Mouse (Mus musculus) forebrain, embryonic 16.5 days (tissue): ENCODE results near the gene Tas2r135. TPM values are rescaled to one million over a fixed set of nuclear protein-coding genes. Genes with fewer than 3 reads are reported as not detected.

Experiments used
- ATAC-seq: fragments of 200-750 bp; cut with Nextera tagmentation; 2 replicates; pipeline ENCODE4 v1.8.0; 2017; ENCODE audit warnings: mild to moderate bottlenecking, moderate library complexity
- H3K27ac ChIP-seq: fragments of 300-500 bp; sonication (generic); 2 replicates; pipeline ENCODE4 v1.5.1; 2014; ENCODE audit warnings: low read length, control low read depth
- H3K27me3 ChIP-seq: fragments of 300-500 bp; sonication (generic); replicated peaks from 2 replicates; pipeline ENCODE4 v1.6.1; 2014; ENCODE audit warnings: low read length; ENCODE audit not compliant: control insufficient read depth, insufficient read depth
- H3K36me3 ChIP-seq: fragments of 300-500 bp; sonication (generic); 2 replicates; pipeline ENCODE4 v1.6.1; 2014; ENCODE audit not compliant: control insufficient read depth, insufficient read depth
- H3K4me1 ChIP-seq: fragments of 300-500 bp; sonication (generic); replicated peaks from 2 replicates; pipeline ENCODE4 v1.6.1; 2014; ENCODE audit warnings: low read length; ENCODE audit not compliant: control insufficient read depth, insufficient read depth
- H3K4me2 ChIP-seq: fragments of 300-500 bp; sonication (generic); 2 replicates; pipeline ENCODE4 v1.6.1; 2014; ENCODE audit warnings: mild to moderate bottlenecking, low read length, control low read depth
- H3K4me3 ChIP-seq: fragments of 300-500 bp; sonication (generic); replicated peaks from 2 replicates; pipeline ENCODE4 v1.5.1; 2014; ENCODE audit warnings: mild to moderate bottlenecking, low read length, control low read depth
- H3K9ac ChIP-seq: fragments of 300-500 bp; sonication (generic); replicated peaks from 2 replicates; pipeline ENCODE4 v1.6.1; 2014; ENCODE audit warnings: low read depth, low read length, control low read depth
- H3K9me3 ChIP-seq: fragments of 300-500 bp; sonication (generic); 2 replicates; pipeline ENCODE4 v1.6.1; 2016; ENCODE audit warnings: low read length; ENCODE audit not compliant: control insufficient read depth
- WGBS: fragments of 180-500 bp; shearing (Covaris S2); extraction: QIAGEN DNeasy Blood & Tissue Kit; methylation state at CpG from one replicate; pipeline ENCODE4 v1.1.7; 2014; 5-methylcytosine and 5-hydroxymethylcytosine counted together
- polyA plus RNA-seq: library from polyadenylated mRNA; unstranded; fragments of >200 nt; fragmentation: Nextera tagmentation; extraction: Ambion mirVana; gene quantifications from 2 replicates; pipeline ENCODE4 v1.2.1, GENCODE M21; 2015

Gene Tas2r135
- polyA plus RNA-seq, 1 experiment from 2014 or later = not detected

DNA sequence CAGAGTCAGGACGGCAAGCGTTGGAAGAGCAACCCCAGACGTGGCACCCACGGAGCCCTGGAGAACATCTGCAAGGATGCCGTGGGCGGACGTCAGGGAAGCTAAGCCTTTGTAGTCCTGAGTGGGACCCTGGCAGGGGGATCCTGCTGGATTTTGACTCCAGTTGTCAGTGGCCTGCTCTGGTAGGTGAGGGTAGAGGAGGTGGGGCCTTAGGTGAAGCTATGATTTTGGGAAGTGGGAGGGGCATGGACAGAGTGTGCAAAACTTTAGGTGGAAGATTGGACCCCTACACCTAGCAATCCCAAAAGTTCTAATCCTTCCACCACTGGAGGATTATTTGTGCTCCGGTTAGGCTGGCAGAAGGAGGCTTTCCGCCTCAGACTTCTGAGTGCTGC lies 32.8 kb upstream of the Tas2r135 start:
- H3K4me1 ChIP-seq = peaks cover 10% of the 10 kb centered on the region
- H3K9ac ChIP-seq = no peak overlapping the region
- H3K27ac ChIP-seq = no peak overlapping the region
- H3K27me3 ChIP-seq = no peaks in the 10 kb centered on the region; the same call in 1 of the 2 replicates
- no peak overlapping the region for H3K4me3 ChIP-seq
- no peak overlapping the region for H3K4me2 ChIP-seq
- 22% methylated on average over 9 of the region's 9 CpGs for WGBS
- no peaks in the 10 kb centered on the region for H3K9me3 ChIP-seq
- no peak for ATAC-seq
- no peaks in the 10 kb centered on the region for H3K36me3 ChIP-seq

DNA sequence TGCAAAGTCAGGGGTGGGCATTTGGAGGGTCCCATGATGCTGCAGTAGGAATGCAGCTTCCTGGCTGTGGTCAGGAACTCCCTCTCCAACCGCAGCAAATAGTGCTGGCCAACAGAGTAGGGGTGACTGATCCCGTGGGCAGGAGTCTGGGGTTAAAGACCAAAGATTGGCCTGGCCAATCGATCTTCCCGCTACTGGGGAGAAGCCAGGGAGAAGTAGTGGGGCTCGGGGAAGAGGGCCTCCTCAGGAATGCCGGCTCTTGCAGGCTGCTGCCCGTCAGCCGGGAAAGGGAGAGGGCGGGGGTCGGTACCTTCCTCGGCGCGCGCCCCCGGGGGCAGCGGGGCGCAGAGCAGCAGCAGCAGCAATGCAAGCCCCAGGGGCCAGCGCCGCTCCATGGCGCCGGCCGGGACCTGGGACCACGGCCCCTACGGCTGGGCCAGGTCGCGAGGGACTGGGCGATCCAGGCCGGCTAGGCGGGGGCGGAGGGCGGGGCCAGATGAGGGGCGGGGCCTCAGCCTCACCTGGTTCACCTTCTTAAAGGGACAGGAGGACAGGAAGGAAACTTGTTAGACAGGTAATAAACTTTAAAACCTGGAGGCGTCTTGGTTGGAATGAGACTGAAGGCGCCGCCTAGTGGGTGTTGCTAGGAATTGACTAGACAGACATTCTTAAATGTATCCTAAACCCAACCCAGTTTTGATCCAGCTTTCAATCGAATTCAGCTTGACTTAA lies 32.3 kb upstream of the Tas2r135 start, which contains the start of gene Epha1:
Gene Epha1, minus strand, starts transcription at position 453 of the 732 bp plus-strand sequence.
- H3K9ac ChIP-seq = no peak within 1 kb of the TSS; the same call in 1 of the 2 replicates

GRCm38 (mm10) chr6:42373669-42374430 lies 31.4 kb upstream of the Tas2r135 start:
- H3K36me3 ChIP-seq = no peaks in the 10 kb centered on the region
- 42% methylated on average over 7 of the region's 7 CpGs for WGBS
- 0 out of 2 replicates have a peak, but pooled peaks have one; percentile 6 for ATAC-seq
- H3K27ac ChIP-seq = no peak overlapping the region
- H3K9ac ChIP-seq = no peak overlapping the region
- H3K27me3 ChIP-seq = no peaks in the 10 kb centered on the region; the same call in 1 of the 2 replicates
- peak overlapping the region; percentile 37 for H3K4me3 ChIP-seq
- H3K9me3 ChIP-seq = no peaks in the 10 kb centered on the region
- peak overlapping the region; percentile 69 for H3K4me2 ChIP-seq
- peaks cover 10% of the 10 kb centered on the region for H3K4me1 ChIP-seq

More for the DNA sequence above, 32.3 kb upstream of the Tas2r135 start, which contains the start of gene Epha1:
- Histone ChIP-seq H3K27me3 (no peaks in the 10 kb centered on the region; the same call in 1 of the 2 replicates), H3K4me2 (peak within 1 kb of the TSS; percentile 69), H3K9me3 (no peaks in the 10 kb centered on the region), H3K27ac (no peak within 1 kb of the TSS), H3K4me1 (peaks cover 10% of the 10 kb centered on the region), H3K4me3 (peak within 1 kb of the TSS; percentile 37), H3K36me3 (no peaks in the 10 kb centered on the region)
- ATAC-seq = peak; percentile 61
- under 1% methylated on average over 35 of the region's 36 CpGs for WGBS

DNA sequence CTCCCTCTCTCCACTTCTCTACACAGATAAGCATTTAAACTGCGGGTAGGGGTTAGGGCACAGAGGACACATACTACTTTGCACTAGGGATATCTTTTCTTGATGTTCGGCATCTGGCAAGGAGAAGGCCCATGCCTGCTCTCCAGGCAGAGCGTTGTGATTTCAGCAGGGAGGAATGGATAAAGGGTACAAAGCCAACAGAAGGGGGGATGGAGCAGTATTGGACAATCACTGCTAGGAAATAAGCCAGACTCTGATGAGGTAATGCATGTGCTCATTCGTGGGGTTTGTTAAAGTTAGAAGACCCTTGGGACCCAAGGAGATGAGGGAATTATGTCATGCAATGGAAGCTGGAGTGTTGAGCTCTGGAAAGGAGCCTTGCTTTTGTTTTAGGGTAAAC lies 30.5 kb upstream of the Tas2r135 start:
- Histone ChIP-seq H3K9me3 (no peaks in the 10 kb centered on the region), H3K4me1 (peaks cover 10% of the 10 kb centered on the region), H3K27ac (no peak overlapping the region), H3K27me3 (no peaks in the 10 kb centered on the region; the same call in 1 of the 2 replicates), H3K36me3 (no peaks in the 10 kb centered on the region), H3K9ac (no peak overlapping the region), H3K4me3 (no peak overlapping the region), H3K4me2 (no peak overlapping the region)
- ATAC-seq = no peak
- 62% methylated on average over 4 of the region's 4 CpGs for WGBS

GRCm38 (mm10) chr6:42375131-42375530 lies 30.1 kb upstream of the Tas2r135 start:
- no peaks in the 10 kb centered on the region; the same call in 1 of the 2 replicates for H3K27me3 ChIP-seq
- no peaks in the 10 kb centered on the region for H3K9me3 ChIP-seq
- H3K9ac ChIP-seq = no peak overlapping the region
- no peak overlapping the region for H3K4me3 ChIP-seq
- whole genome bisulfite sequencing = 68% methylated on average over 2 of the region's 2 CpGs
- peaks cover 10% of the 10 kb centered on the region for H3K4me1 ChIP-seq
- no peak overlapping the region for H3K27ac ChIP-seq
- no peak for ATAC-seq
- H3K4me2 ChIP-seq = no peak overlapping the region
- no peaks in the 10 kb centered on the region for H3K36me3 ChIP-seq

DNA sequence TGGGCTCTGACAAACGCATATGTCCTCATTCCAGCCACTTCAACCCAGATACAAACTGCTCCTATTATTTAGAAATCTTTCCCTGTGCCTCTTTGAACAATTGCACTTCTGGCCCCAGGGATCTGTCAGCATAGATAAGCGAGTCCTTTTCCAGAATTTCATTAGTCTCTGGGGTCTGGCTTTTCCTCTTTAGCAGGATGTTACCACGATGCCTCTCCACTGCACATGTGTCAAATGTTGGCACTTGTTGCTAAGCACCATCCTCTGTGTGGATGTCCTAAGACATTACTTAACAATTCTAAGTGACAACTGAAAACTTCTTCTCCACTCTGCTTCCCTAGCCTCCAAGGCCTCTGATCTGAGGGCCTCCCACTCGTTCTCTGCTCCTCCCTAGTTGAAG lies 29.2 kb upstream of the Tas2r135 start:
- no peaks in the 10 kb centered on the region for H3K9me3 ChIP-seq
- H3K27ac ChIP-seq = no peak overlapping the region
- no peaks in the 10 kb centered on the region; the same call in 1 of the 2 replicates for H3K27me3 ChIP-seq
- no peak overlapping the region for H3K4me2 ChIP-seq
- no peak overlapping the region for H3K9ac ChIP-seq
- H3K4me3 ChIP-seq = no peak overlapping the region
- no peak for ATAC-seq
- no peaks in the 10 kb centered on the region for H3K36me3 ChIP-seq
- peaks cover 10% of the 10 kb centered on the region for H3K4me1 ChIP-seq
- WGBS = 57% methylated on average over 4 of the region's 4 CpGs

DNA sequence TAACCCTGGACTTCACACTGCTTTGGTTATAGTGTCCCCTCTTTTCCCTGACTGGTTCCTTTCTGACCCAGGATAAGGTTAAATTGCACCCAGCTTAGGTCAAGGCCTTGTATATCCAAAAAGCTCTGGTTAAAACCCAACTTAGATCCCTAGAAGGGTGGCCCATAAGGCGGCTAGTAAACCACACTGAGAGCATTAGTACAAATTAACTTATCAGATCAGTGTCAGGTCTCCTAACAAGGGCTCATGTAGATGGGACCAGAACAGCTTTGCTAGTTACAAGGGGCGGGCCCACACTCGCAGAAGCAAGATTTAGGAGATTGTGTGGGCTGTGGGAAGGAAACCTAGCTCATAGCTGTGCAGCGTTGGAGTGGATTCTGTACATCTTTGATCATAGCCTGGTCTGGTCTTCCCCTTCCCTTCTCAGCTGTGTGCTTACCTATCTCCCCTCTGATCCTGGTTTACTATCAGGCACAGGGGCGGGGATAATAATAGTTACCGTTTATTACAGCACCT lies 28.7 kb upstream of the Tas2r135 start:
- peaks cover 10% of the 10 kb centered on the region for H3K4me1 ChIP-seq
- ATAC-seq = no peak
- no peaks in the 10 kb centered on the region; the same call in 1 of the 2 replicates for H3K27me3 ChIP-seq
- H3K27ac ChIP-seq = no peak overlapping the region
- no peak overlapping the region for H3K4me3 ChIP-seq
- 91% methylated on average over 6 of the region's 6 CpGs for WGBS
- no peaks in the 10 kb centered on the region for H3K9me3 ChIP-seq
- H3K4me2 ChIP-seq = no peak overlapping the region
- no peaks in the 10 kb centered on the region for H3K36me3 ChIP-seq
- H3K9ac ChIP-seq = no peak overlapping the region

DNA sequence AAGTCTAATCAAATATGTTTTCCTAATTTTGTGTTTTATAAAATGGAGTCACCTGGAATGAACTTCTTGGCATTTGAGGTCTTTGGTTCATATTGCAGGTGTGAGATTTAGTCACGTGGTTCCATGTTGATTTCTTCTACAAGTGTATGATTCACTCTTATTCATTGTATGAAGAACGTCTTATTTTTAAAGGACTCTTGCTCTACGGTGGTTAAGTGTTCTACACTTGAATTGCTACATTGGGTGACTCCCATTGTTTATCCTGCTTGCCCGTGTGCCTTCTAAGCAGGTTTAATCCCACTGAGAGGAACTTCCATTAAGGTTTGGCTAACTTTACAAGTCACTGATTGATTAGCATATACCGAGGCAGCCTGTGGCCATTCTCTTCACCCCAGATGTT lies 28.0 kb upstream of the Tas2r135 start:
- H3K4me2 ChIP-seq = no peak overlapping the region
- peaks cover 10% of the 10 kb centered on the region for H3K4me1 ChIP-seq
- H3K27me3 ChIP-seq = no peaks in the 10 kb centered on the region
- H3K27ac ChIP-seq = no peak overlapping the region
- H3K4me3 ChIP-seq = no peak overlapping the region
- 59% methylated on average over 5 of the region's 5 CpGs for WGBS
- no peak for ATAC-seq
- H3K9ac ChIP-seq = no peak overlapping the region
- H3K36me3 ChIP-seq = no peaks in the 10 kb centered on the region
- no peaks in the 10 kb centered on the region for H3K9me3 ChIP-seq

DNA sequence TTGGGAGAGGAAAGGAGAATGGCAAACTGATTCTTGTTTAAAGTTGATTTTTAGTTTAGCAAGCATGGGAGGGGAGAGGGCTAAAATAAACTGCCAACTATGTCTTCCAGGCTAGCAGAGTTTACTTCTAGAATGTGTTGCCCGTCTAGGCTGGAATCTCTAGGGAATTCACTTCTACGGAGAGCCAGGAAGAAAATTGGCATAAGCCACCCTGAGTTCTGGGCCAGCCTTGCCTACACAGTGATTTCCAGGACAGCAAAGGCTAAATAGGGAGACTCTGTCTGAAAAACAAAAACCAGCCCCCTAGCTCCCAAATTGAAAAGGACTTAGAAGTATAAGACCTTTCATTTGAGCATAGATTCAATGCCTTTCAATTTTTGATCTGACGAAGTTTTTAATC lies 25.7 kb upstream of the Tas2r135 start:
- no peak overlapping the region for H3K27ac ChIP-seq
- no peaks in the 10 kb centered on the region for H3K27me3 ChIP-seq
- no peaks in the 10 kb centered on the region for H3K4me1 ChIP-seq
- no peak for ATAC-seq
- no peaks in the 10 kb centered on the region for H3K36me3 ChIP-seq
- H3K9me3 ChIP-seq = no peaks in the 10 kb centered on the region
- H3K4me2 ChIP-seq = no peak overlapping the region
- 46% methylated on average over 3 of the region's 3 CpGs for WGBS
- no peak overlapping the region for H3K9ac ChIP-seq
- no peak overlapping the region for H3K4me3 ChIP-seq
